Mouse (Mus musculus): ENCODE data around the gene Ppt1. TPM values are rescaled to one million over a fixed set of nuclear protein-coding genes. Genes with fewer than 3 reads are reported as not detected.

Gene Ppt1
- polyA plus RNA-seq, 1 experiment from 2014 or later, result 84.4 TPM

- Histone ChIP-seq H3K27ac (peak overlapping the region; percentile 66), H3K4me3 (replicated peaks; ENCODE audit: low read length) (no peak overlapping the region), H3K9ac (no peak overlapping the region), H3K36me3 (replicated peaks; ENCODE audit: control insufficient read depth, insufficient read depth) (no peaks in the 10 kb centered on the region), H3K4me1 (replicated peaks; ENCODE audit: control insufficient read depth, insufficient read depth, low read length) (peaks cover 6% of the 10 kb centered on the region; the same call in 1 of the 2 replicates), H3K27me3 (ENCODE audit: control insufficient read depth, insufficient read depth, low read length) (no peaks in the 10 kb centered on the region), H3K9me3 (ENCODE audit: control insufficient read depth, low read length) (no peaks in the 10 kb centered on the region), H3K4me2 (replicated peaks) (no peak overlapping the region)
- peak; percentile 53 for ATAC-seq (ENCODE audit: low FRiP score)
- DNase-seq (ENCODE audit: low spot score), result peak; percentile 75
- WGBS, result 2% methylated on average over 3 of the region's 3 CpGs
Observed at GRCm38 (mm10) chr4:122890881-122891481, 54.9 kb downstream of the Ppt1 start.

GRCm38 (mm10) chr4:122891597-122891996 is 55.6 kb downstream of the Ppt1 start:
- no peak overlapping the region for H3K9ac ChIP-seq
- peaks cover 6% of the 10 kb centered on the region; the same call in 1 of the 2 replicates for H3K4me1 ChIP-seq (replicated peaks; ENCODE audit: control insufficient read depth, insufficient read depth, low read length)
- ATAC-seq (ENCODE audit: low FRiP score) (no peak), DNase-seq (ENCODE audit: low spot score) (no peak)
- H3K4me3 ChIP-seq (replicated peaks; ENCODE audit: low read length), result no peak overlapping the region
- WGBS, result 8% methylated on average over 1 of the region's 1 CpGs
- no peak overlapping the region for H3K4me2 ChIP-seq (replicated peaks)
- H3K27ac ChIP-seq, result peak overlapping the region; percentile 66
- no peaks in the 10 kb centered on the region for H3K36me3 ChIP-seq (replicated peaks; ENCODE audit: control insufficient read depth, insufficient read depth)
- H3K9me3 ChIP-seq (ENCODE audit: control insufficient read depth, low read length), result no peaks in the 10 kb centered on the region
- H3K27me3 ChIP-seq (ENCODE audit: control insufficient read depth, insufficient read depth, low read length), result no peaks in the 10 kb centered on the region

- 0 out of 2 replicates have a peak overlapping the region, but pooled peaks have one; percentile 66 for H3K27ac ChIP-seq
- no peak for ATAC-seq (ENCODE audit: low FRiP score)
- H3K27me3 ChIP-seq (ENCODE audit: control insufficient read depth, insufficient read depth, low read length), result no peaks in the 10 kb centered on the region
- H3K36me3 ChIP-seq (replicated peaks; ENCODE audit: control insufficient read depth, insufficient read depth), result no peaks in the 10 kb centered on the region
- 80% methylated on average over 5 of the region's 5 CpGs for WGBS
- H3K9me3 ChIP-seq (ENCODE audit: control insufficient read depth, low read length), result no peaks in the 10 kb centered on the region
- H3K4me2 ChIP-seq (replicated peaks), result no peak overlapping the region
- DNase-seq (ENCODE audit: low spot score), result no peak
- H3K9ac ChIP-seq, result no peak overlapping the region
- H3K4me3 ChIP-seq (replicated peaks; ENCODE audit: low read length), result no peak overlapping the region
- H3K4me1 ChIP-seq (replicated peaks; ENCODE audit: control insufficient read depth, insufficient read depth, low read length), result peaks cover 5% of the 10 kb centered on the region; the same call in 1 of the 2 replicates
Observed at GRCm38 (mm10) chr4:122892157-122892556, 56.1 kb downstream of the Ppt1 start.

GRCm38 (mm10) chr4:122897750-122898149 is 61.7 kb downstream of the Ppt1 start:
- DNase-seq (ENCODE audit: low spot score), result no peak
- Histone ChIP-seq H3K9me3 (ENCODE audit: control insufficient read depth, low read length) (no peaks in the 10 kb centered on the region), H3K9ac (no peak overlapping the region), H3K4me3 (replicated peaks; ENCODE audit: low read length) (no peak overlapping the region), H3K27ac (no peak overlapping the region), H3K4me2 (replicated peaks) (no peak overlapping the region), H3K36me3 (replicated peaks; ENCODE audit: control insufficient read depth, insufficient read depth) (no peaks in the 10 kb centered on the region), H3K4me1 (replicated peaks; ENCODE audit: control insufficient read depth, insufficient read depth, low read length) (no peaks in the 10 kb centered on the region), H3K27me3 (ENCODE audit: control insufficient read depth, insufficient read depth, low read length) (no peaks in the 10 kb centered on the region)
- ATAC-seq (ENCODE audit: low FRiP score), result no peak
- WGBS, result 93% methylated on average over 4 of the region's 4 CpGs

GRCm38 (mm10) chr4:122898313-122898712 is 62.3 kb downstream of the Ppt1 start:
- Histone ChIP-seq H3K4me1 (replicated peaks; ENCODE audit: control insufficient read depth, insufficient read depth, low read length) (no peaks in the 10 kb centered on the region), H3K9me3 (ENCODE audit: control insufficient read depth, low read length) (no peaks in the 10 kb centered on the region), H3K4me2 (replicated peaks) (no peak overlapping the region), H3K9ac (no peak overlapping the region), H3K36me3 (replicated peaks; ENCODE audit: control insufficient read depth, insufficient read depth) (no peaks in the 10 kb centered on the region), H3K27ac (no peak overlapping the region), H3K4me3 (replicated peaks; ENCODE audit: low read length) (no peak overlapping the region), H3K27me3 (ENCODE audit: control insufficient read depth, insufficient read depth, low read length) (no peaks in the 10 kb centered on the region)
- ATAC-seq (ENCODE audit: low FRiP score) (peak; percentile 59; the same call in 1 of the 2 replicates), DNase-seq (ENCODE audit: low spot score) (peak; percentile 88)
- 10% methylated on average over 5 of the region's 5 CpGs for WGBS

GRCm38 (mm10) chr4:122902156-122902555 is 66.1 kb downstream of the Ppt1 start:
- Histone ChIP-seq H3K9ac (no peak overlapping the region), H3K9me3 (ENCODE audit: control insufficient read depth, low read length) (no peaks in the 10 kb centered on the region), H3K4me1 (replicated peaks; ENCODE audit: control insufficient read depth, insufficient read depth, low read length) (no peaks in the 10 kb centered on the region), H3K36me3 (replicated peaks; ENCODE audit: control insufficient read depth, insufficient read depth) (no peaks in the 10 kb centered on the region), H3K4me3 (replicated peaks; ENCODE audit: low read length) (no peak overlapping the region), H3K27ac (no peak overlapping the region), H3K4me2 (replicated peaks) (no peak overlapping the region), H3K27me3 (ENCODE audit: control insufficient read depth, insufficient read depth, low read length) (no peaks in the 10 kb centered on the region)
- 35% methylated on average over 6 of the region's 6 CpGs for WGBS
- no peak for DNase-seq (ENCODE audit: low spot score)
- ATAC-seq (ENCODE audit: low FRiP score), result no peak

GRCm38 (mm10) chr4:122903709-122904108 is 67.7 kb downstream of the Ppt1 start:
- DNase-seq (ENCODE audit: low spot score), result no peak
- 95% methylated on average over 3 of the region's 3 CpGs for WGBS
- no peak overlapping the region for H3K4me3 ChIP-seq (replicated peaks; ENCODE audit: low read length)
- no peaks in the 10 kb centered on the region for H3K36me3 ChIP-seq (replicated peaks; ENCODE audit: control insufficient read depth, insufficient read depth)
- no peak overlapping the region for H3K9ac ChIP-seq
- no peak for ATAC-seq (ENCODE audit: low FRiP score)
- H3K27ac ChIP-seq, result no peak overlapping the region
- no peak overlapping the region for H3K4me2 ChIP-seq (replicated peaks)
- no peaks in the 10 kb centered on the region for H3K9me3 ChIP-seq (ENCODE audit: control insufficient read depth, low read length)
- no peaks in the 10 kb centered on the region for H3K27me3 ChIP-seq (ENCODE audit: control insufficient read depth, insufficient read depth, low read length)
- H3K4me1 ChIP-seq (replicated peaks; ENCODE audit: control insufficient read depth, insufficient read depth, low read length), result no peaks in the 10 kb centered on the region

GRCm38 (mm10) chr4:122905359-122905758 is 69.3 kb downstream of the Ppt1 start:
- 91% methylated on average over 10 of the region's 10 CpGs for WGBS
- Histone ChIP-seq H3K9ac (no peak overlapping the region), H3K27ac (no peak overlapping the region), H3K4me2 (replicated peaks) (no peak overlapping the region), H3K9me3 (ENCODE audit: control insufficient read depth, low read length) (no peaks in the 10 kb centered on the region), H3K27me3 (ENCODE audit: control insufficient read depth, insufficient read depth, low read length) (no peaks in the 10 kb centered on the region), H3K4me1 (replicated peaks; ENCODE audit: control insufficient read depth, insufficient read depth, low read length) (peaks cover 4% of the 10 kb centered on the region; the same call in 1 of the 2 replicates), H3K4me3 (replicated peaks; ENCODE audit: low read length) (no peak overlapping the region), H3K36me3 (replicated peaks; ENCODE audit: control insufficient read depth, insufficient read depth) (no peaks in the 10 kb centered on the region)
- no peak for ATAC-seq (ENCODE audit: low FRiP score)
- no peak for DNase-seq (ENCODE audit: low spot score)
